Mouse (Mus musculus): ENCODE measurements around the gene Rpl35a. TPM values are rescaled to one million over a fixed set of nuclear protein-coding genes. Genes with fewer than 3 reads are reported as not detected.
A peak's percentile ranks its signal among the peaks of the same experiment; 100 is the strongest.
"Not testable (repeated sequence)": the region's sequence is repeated elsewhere in the genome, so short reads cannot be mapped to it uniquely, and the experiment has no call there.

Rpl35a gene
- polyA plus RNA-seq, 1 experiment: 1,252 TPM

DNA sequence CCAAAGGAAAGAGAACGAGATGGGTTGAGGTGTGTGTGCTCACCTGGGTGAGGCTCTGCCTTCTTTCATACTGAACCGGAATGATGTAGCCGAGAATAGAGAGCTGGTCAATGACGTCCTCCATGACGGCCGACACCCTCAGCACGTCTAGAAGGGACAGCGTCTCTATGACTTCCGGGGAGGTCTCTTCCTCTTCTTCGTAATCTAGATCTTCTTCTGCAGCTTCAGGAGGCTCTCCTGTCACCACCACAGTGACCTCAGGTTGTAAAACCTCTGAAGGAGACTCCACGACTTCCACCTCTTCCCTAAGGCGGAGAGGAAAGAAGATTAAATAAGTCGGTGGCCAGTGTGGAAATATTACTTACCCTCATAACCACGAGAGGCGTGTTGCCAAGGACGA, 6.4 kb upstream of the Rpl35a start:
- H3K4me3 ChIP-seq (ENCODE audit: insufficient read depth, low read length): no peak overlapping the region
- TF ChIP-seq POLR2A (IDR thresholded peaks at IDR 0.05; ENCODE audit: borderline replicate concordance, low read depth, low read length) (no peak), CTCF (IDR thresholded peaks at IDR 0.05; ENCODE audit: low read depth, low read length) (no peak)
- H3K27ac ChIP-seq (ENCODE audit: insufficient read depth, low read depth, low read length): no peak overlapping the region
- no peaks in the 10 kb centered on the region for H3K4me1 ChIP-seq (ENCODE audit: control insufficient read depth, insufficient read depth, low read length)

GRCm38 (mm10) chr16:33053141-33053540, 3.1 kb upstream of the Rpl35a start:
- Histone ChIP-seq H3K4me3 (ENCODE audit: insufficient read depth, low read length) (no peak overlapping the region), H3K27ac (ENCODE audit: insufficient read depth, low read depth, low read length) (no peak overlapping the region), H3K4me1 (ENCODE audit: control insufficient read depth, insufficient read depth, low read length) (peaks cover 5% of the 10 kb centered on the region; the same call in 1 of the 2 replicates)
- TF ChIP-seq CTCF (IDR thresholded peaks at IDR 0.05; ENCODE audit: low read depth, low read length) (no peak), POLR2A (IDR thresholded peaks at IDR 0.05; ENCODE audit: borderline replicate concordance, low read depth, low read length) (no peak)

GRCm38 (mm10) chr16:33054927-33055326, 1.3 kb upstream of the Rpl35a start:
- not testable (repeated sequence) for H3K27ac ChIP-seq (ENCODE audit: insufficient read depth, low read depth, low read length); H3K4me1 ChIP-seq (ENCODE audit: control insufficient read depth, insufficient read depth, low read length); H3K4me3 ChIP-seq (ENCODE audit: insufficient read depth, low read length)

DNA sequence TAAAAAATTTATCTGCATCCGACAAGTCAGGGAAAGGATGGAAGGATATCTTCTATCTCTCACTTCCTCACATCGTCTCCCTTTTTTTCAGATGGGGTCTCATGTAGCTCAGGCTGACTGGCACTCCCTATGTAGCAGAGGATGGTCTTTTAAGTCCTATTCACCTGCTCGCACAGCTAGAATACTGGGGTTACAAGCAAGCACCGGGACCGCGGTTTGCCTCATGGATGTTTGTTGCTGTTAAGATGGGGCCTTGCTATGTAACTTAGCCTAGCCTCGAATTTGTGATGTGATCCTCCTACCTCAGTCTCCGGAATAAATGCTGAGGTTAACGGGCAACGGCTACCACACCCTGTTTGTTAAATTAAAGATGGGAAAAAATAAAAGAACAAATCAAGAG, 598 bp upstream of the Rpl35a start:
- Histone ChIP-seq H3K27ac (ENCODE audit: insufficient read depth, low read depth, low read length) (no peak overlapping the region), H3K4me3 (ENCODE audit: insufficient read depth, low read length) (peak overlapping the region; percentile 95)
- TF ChIP-seq CTCF (IDR thresholded peaks at IDR 0.05; ENCODE audit: low read depth, low read length) (no peak), POLR2A (IDR thresholded peaks at IDR 0.05; ENCODE audit: borderline replicate concordance, low read depth, low read length) (no peak)

DNA sequence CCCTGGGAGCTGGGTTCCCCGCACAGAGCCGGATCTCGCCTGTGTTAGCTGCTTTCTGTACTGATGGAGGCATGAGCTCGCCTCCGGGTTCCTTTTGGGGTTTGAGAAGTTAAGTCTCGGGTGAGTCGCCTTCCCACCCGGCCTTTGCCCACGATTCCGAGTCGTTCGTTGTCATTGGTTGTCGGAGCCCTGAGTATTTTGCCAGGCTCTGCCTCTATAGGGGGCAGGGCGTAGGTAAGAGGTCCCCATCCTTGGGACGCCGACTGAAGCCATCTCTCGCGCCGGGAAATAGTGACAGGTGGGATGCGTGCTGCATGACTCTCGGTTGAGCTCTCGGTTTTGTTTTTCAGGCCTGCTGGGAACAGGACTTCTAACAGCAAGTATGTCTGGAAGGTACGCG, 533 bp downstream of the Rpl35a start:
- Histone ChIP-seq H3K27ac (ENCODE audit: insufficient read depth, low read depth, low read length) (peak overlapping the region; percentile 80), H3K4me3 (ENCODE audit: insufficient read depth, low read length) (peak overlapping the region; percentile 95), H3K4me1 (ENCODE audit: control insufficient read depth, insufficient read depth, low read length) (peaks cover 10% of the 10 kb centered on the region)
- TF ChIP-seq CTCF (IDR thresholded peaks at IDR 0.05; ENCODE audit: low read depth, low read length) (no peak), POLR2A (IDR thresholded peaks at IDR 0.05; ENCODE audit: borderline replicate concordance, low read depth, low read length) (no peak)

More for the DNA sequence above, 598 bp upstream of the Rpl35a start:
- peaks cover 10% of the 10 kb centered on the region for H3K4me1 ChIP-seq (ENCODE audit: control insufficient read depth, insufficient read depth, low read length)

- TF ChIP-seq CTCF (IDR thresholded peaks at IDR 0.05; ENCODE audit: low read depth, low read length) (no peak), POLR2A (IDR thresholded peaks at IDR 0.05; ENCODE audit: borderline replicate concordance, low read depth, low read length) (no peak)
- H3K4me3 ChIP-seq (ENCODE audit: insufficient read depth, low read length): peak overlapping the region; percentile 38; the same call in 1 of the 2 replicates
- peaks cover 10% of the 10 kb centered on the region for H3K4me1 ChIP-seq (ENCODE audit: control insufficient read depth, insufficient read depth, low read length)
- no peak overlapping the region for H3K27ac ChIP-seq (ENCODE audit: insufficient read depth, low read depth, low read length)
These were observed 1.8 kb downstream of the Rpl35a start for GRCm38 (mm10) chr16:33058033-33058432.

DNA sequence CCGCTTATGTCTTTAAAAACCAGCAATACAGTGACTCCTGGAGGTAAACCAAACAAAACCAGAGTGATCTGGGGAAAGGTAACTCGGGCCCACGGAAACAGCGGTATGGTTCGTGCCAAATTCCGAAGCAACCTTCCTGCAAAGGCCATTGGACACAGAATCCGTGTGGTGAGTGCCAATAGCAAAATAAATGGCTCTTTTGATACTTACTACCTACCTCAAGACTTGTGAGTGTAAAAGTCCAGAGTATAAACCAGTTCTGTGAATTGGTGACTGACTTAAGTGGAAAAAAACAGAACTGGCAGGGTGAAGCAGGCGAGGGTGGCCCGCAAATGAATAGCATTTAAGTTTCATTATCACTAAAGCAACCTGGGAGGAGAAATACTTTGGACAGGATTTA, 2.4 kb downstream of the Rpl35a start:
- Histone ChIP-seq H3K4me3 (ENCODE audit: insufficient read depth, low read length) (peak overlapping the region; percentile 38; the same call in 1 of the 2 replicates), H3K4me1 (ENCODE audit: control insufficient read depth, insufficient read depth, low read length) (peaks cover 14% of the 10 kb centered on the region)
- not testable (repeated sequence) for H3K27ac ChIP-seq (ENCODE audit: insufficient read depth, low read depth, low read length)

- Histone ChIP-seq H3K4me1 (ENCODE audit: control insufficient read depth, insufficient read depth, low read length) (peaks cover 14% of the 10 kb centered on the region), H3K27ac (ENCODE audit: insufficient read depth, low read depth, low read length) (no peak overlapping the region), H3K4me3 (ENCODE audit: insufficient read depth, low read length) (no peak overlapping the region)
- TF ChIP-seq CTCF (IDR thresholded peaks at IDR 0.05; ENCODE audit: low read depth, low read length) (no peak), POLR2A (IDR thresholded peaks at IDR 0.05; ENCODE audit: borderline replicate concordance, low read depth, low read length) (no peak)
These were observed 3.2 kb downstream of the Rpl35a start for GRCm38 (mm10) chr16:33059471-33059870.

GRCm38 (mm10) chr16:33060926-33061325, 4.7 kb downstream of the Rpl35a start:
- Histone ChIP-seq H3K27ac (ENCODE audit: insufficient read depth, low read depth, low read length) (no peak overlapping the region), H3K4me3 (ENCODE audit: insufficient read depth, low read length) (no peak overlapping the region), H3K4me1 (ENCODE audit: control insufficient read depth, insufficient read depth, low read length) (peaks cover 11% of the 10 kb centered on the region)
- no peak for TF ChIP-seq POLR2A (IDR thresholded peaks at IDR 0.05; ENCODE audit: borderline replicate concordance, low read depth, low read length)
- no peak for TF ChIP-seq CTCF (IDR thresholded peaks at IDR 0.05; ENCODE audit: low read depth, low read length)

DNA sequence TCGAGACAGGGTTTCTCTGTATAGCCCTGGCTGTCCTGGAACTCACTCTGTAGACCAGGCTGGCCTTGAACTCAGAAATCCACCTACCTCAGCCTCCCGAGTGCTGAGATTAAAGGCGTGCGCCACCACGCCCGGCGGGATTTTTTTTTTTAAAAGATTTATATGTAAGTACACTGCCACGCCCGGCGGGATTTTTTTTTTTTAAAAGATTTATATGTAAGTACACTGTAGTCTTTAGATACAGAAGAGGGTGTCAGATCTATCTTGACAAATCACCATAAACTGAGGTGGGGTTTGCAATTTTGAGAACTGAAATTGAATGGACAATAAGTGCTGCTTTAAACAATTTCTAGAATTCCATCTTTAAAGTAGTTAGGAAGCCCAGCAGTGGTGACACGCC, 5.1 kb downstream of the Rpl35a start:
- H3K27ac ChIP-seq (ENCODE audit: insufficient read depth, low read depth, low read length): peak overlapping the region; percentile 56; the same call in 1 of the 2 replicates
- H3K4me3 ChIP-seq (ENCODE audit: insufficient read depth, low read length): peak overlapping the region; percentile 50; the same call in 1 of the 2 replicates
- TF ChIP-seq CTCF (IDR thresholded peaks at IDR 0.05; ENCODE audit: low read depth, low read length) (no peak), POLR2A (IDR thresholded peaks at IDR 0.05; ENCODE audit: borderline replicate concordance, low read depth, low read length) (no peak)
- H3K4me1 ChIP-seq (ENCODE audit: control insufficient read depth, insufficient read depth, low read length): peaks cover 11% of the 10 kb centered on the region

- H3K4me3 ChIP-seq (ENCODE audit: insufficient read depth, low read length): peak within 1 kb of the TSS; percentile 73
These were observed 5.9 kb downstream of the Rpl35a start, which contains the start of gene Lmln for GRCm38 (mm10) chr16:33062024-33062681. Gene Lmln, plus strand, starts transcription at chr16:33062521.

More at GRCm38 (mm10) chr16:33062024-33062681, 5.9 kb downstream of the Rpl35a start, which contains the start of gene Lmln:
- Histone ChIP-seq H3K27ac (ENCODE audit: insufficient read depth, low read depth, low read length) (peak within 1 kb of the TSS; percentile 56), H3K4me1 (ENCODE audit: control insufficient read depth, insufficient read depth, low read length) (peaks cover 11% of the 10 kb centered on the region)
- TF ChIP-seq POLR2A (IDR thresholded peaks at IDR 0.05; ENCODE audit: borderline replicate concordance, low read depth, low read length): no peak

All from bone marrow macrophage, adult 2 months (primary cell).